Mouse (Mus musculus): ENCODE results near the gene Lamc2. TPM values are rescaled to one million over a fixed set of nuclear protein-coding genes. Genes with fewer than 3 reads are reported as not detected.
A peak's percentile ranks its signal among the peaks of the same experiment; 100 is the strongest.

Gene Lamc2
- polyA plus RNA-seq, 1 experiment from 2014 or later = 2.9 TPM

- Histone ChIP-seq H3K4me2 (ENCODE audit: low read length) (peak overlapping the region; percentile 14), H3K4me1 (ENCODE audit: control insufficient read depth, insufficient read depth, low read length) (peaks cover 10% of the 10 kb centered on the region), H3K9ac (ENCODE audit: low read depth, low read length) (no peak overlapping the region), H3K4me3 (ENCODE audit: low read depth, low read length) (no peak overlapping the region), H3K27ac (ENCODE audit: low read length) (peak overlapping the region; percentile 63), H3K36me3 (ENCODE audit: control insufficient read depth, insufficient read depth, low read length) (no peaks in the 10 kb centered on the region), H3K9me3 (replicated peaks; ENCODE audit: control insufficient read depth, low read length, poor library complexity, severe bottlenecking) (no peaks in the 10 kb centered on the region), H3K27me3 (ENCODE audit: control insufficient read depth, insufficient read depth, low read depth, low read length) (peaks cover 2% of the 10 kb centered on the region; the same call in 1 of the 2 replicates)
- peak; percentile 69 for ATAC-seq
- WGBS = 4% methylated on average over 4 of the region's 5 CpGs
Observed at GRCm38 (mm10) chr1:153191943-153192329, 5.7 kb upstream of the Lamc2 start.

- peaks cover 2% of the 10 kb centered on the region; the same call in 1 of the 2 replicates for H3K27me3 ChIP-seq (ENCODE audit: control insufficient read depth, insufficient read depth, low read depth, low read length)
- no peaks in the 10 kb centered on the region for H3K36me3 ChIP-seq (ENCODE audit: control insufficient read depth, insufficient read depth, low read length)
- no peak overlapping the region for H3K9ac ChIP-seq (ENCODE audit: low read depth, low read length)
- no peaks in the 10 kb centered on the region for H3K9me3 ChIP-seq (replicated peaks; ENCODE audit: control insufficient read depth, low read length, poor library complexity, severe bottlenecking)
- ATAC-seq = 0 out of 2 replicates have a peak, but pooled peaks have one; percentile 34
- H3K4me3 ChIP-seq (ENCODE audit: low read depth, low read length) = no peak overlapping the region
- H3K4me2 ChIP-seq (ENCODE audit: low read length) = peak overlapping the region; percentile 14
- 38% methylated on average over 15 of the region's 15 CpGs for WGBS
- peak overlapping the region; percentile 42; the same call in 1 of the 2 replicates for H3K27ac ChIP-seq (ENCODE audit: low read length)
- H3K4me1 ChIP-seq (ENCODE audit: control insufficient read depth, insufficient read depth, low read length) = peaks cover 10% of the 10 kb centered on the region
Observed at GRCm38 (mm10) chr1:153191237-153191942, 5.1 kb upstream of the Lamc2 start.

- H3K27me3 ChIP-seq (ENCODE audit: control insufficient read depth, insufficient read depth, low read depth, low read length) = peaks cover 8% of the 10 kb centered on the region
- no peak overlapping the region for H3K4me2 ChIP-seq (ENCODE audit: low read length)
- H3K4me3 ChIP-seq (ENCODE audit: low read depth, low read length) = no peak overlapping the region
- ATAC-seq = no peak
- H3K36me3 ChIP-seq (ENCODE audit: control insufficient read depth, insufficient read depth, low read length) = no peaks in the 10 kb centered on the region
- H3K9me3 ChIP-seq (replicated peaks; ENCODE audit: control insufficient read depth, low read length, poor library complexity, severe bottlenecking) = no peaks in the 10 kb centered on the region
- H3K4me1 ChIP-seq (ENCODE audit: control insufficient read depth, insufficient read depth, low read length) = peaks cover 16% of the 10 kb centered on the region
- H3K27ac ChIP-seq (ENCODE audit: low read length) = no peak overlapping the region
- no peak overlapping the region for H3K9ac ChIP-seq (ENCODE audit: low read depth, low read length)
- 82% methylated on average over 3 of the region's 3 CpGs for WGBS
Observed at GRCm38 (mm10) chr1:153188081-153188480, 1.8 kb upstream of the Lamc2 start.

GRCm38 (mm10) chr1:153180586-153181289, 5.5 kb downstream of the Lamc2 start:
- peaks cover 5% of the 10 kb centered on the region for H3K27me3 ChIP-seq (ENCODE audit: control insufficient read depth, insufficient read depth, low read depth, low read length)
- no peak overlapping the region for H3K27ac ChIP-seq (ENCODE audit: low read length)
- no peak overlapping the region for H3K4me3 ChIP-seq (ENCODE audit: low read depth, low read length)
- no peak overlapping the region for H3K9ac ChIP-seq (ENCODE audit: low read depth, low read length)
- H3K36me3 ChIP-seq (ENCODE audit: control insufficient read depth, insufficient read depth, low read length) = no peaks in the 10 kb centered on the region
- WGBS = 62% methylated on average over 9 of the region's 9 CpGs
- 0 out of 2 replicates have a peak, but pooled peaks cover 2% of the 10 kb centered on the region for H3K4me1 ChIP-seq (ENCODE audit: control insufficient read depth, insufficient read depth, low read length)
- ATAC-seq = no peak
- no peaks in the 10 kb centered on the region for H3K9me3 ChIP-seq (replicated peaks; ENCODE audit: control insufficient read depth, low read length, poor library complexity, severe bottlenecking)
- H3K4me2 ChIP-seq (ENCODE audit: low read length) = no peak overlapping the region

GRCm38 (mm10) chr1:153180160-153180559, 6.1 kb downstream of the Lamc2 start:
- Histone ChIP-seq H3K4me1 (ENCODE audit: control insufficient read depth, insufficient read depth, low read length) (no peaks in the 10 kb centered on the region), H3K9me3 (replicated peaks; ENCODE audit: control insufficient read depth, low read length, poor library complexity, severe bottlenecking) (no peaks in the 10 kb centered on the region), H3K4me3 (ENCODE audit: low read depth, low read length) (no peak overlapping the region), H3K36me3 (ENCODE audit: control insufficient read depth, insufficient read depth, low read length) (no peaks in the 10 kb centered on the region), H3K27ac (ENCODE audit: low read length) (no peak overlapping the region), H3K27me3 (ENCODE audit: control insufficient read depth, insufficient read depth, low read depth, low read length) (peaks cover 5% of the 10 kb centered on the region), H3K4me2 (ENCODE audit: low read length) (no peak overlapping the region), H3K9ac (ENCODE audit: low read depth, low read length) (no peak overlapping the region)
- ATAC-seq = no peak
- WGBS = 82% methylated on average over 4 of the region's 4 CpGs

- Histone ChIP-seq H3K4me2 (ENCODE audit: low read length) (no peak overlapping the region), H3K27me3 (ENCODE audit: control insufficient read depth, insufficient read depth, low read depth, low read length) (no peaks in the 10 kb centered on the region), H3K4me3 (ENCODE audit: low read depth, low read length) (no peak overlapping the region), H3K27ac (ENCODE audit: low read length) (no peak overlapping the region), H3K9me3 (replicated peaks; ENCODE audit: control insufficient read depth, low read length, poor library complexity, severe bottlenecking) (no peaks in the 10 kb centered on the region), H3K4me1 (ENCODE audit: control insufficient read depth, insufficient read depth, low read length) (no peaks in the 10 kb centered on the region), H3K9ac (ENCODE audit: low read depth, low read length) (no peak overlapping the region), H3K36me3 (ENCODE audit: control insufficient read depth, insufficient read depth, low read length) (no peaks in the 10 kb centered on the region)
- WGBS = 75% methylated on average over 12 of the region's 12 CpGs
- ATAC-seq = no peak
Observed at GRCm38 (mm10) chr1:153174801-153175200, 11.4 kb downstream of the Lamc2 start.

GRCm38 (mm10) chr1:153173276-153173675, 13.0 kb downstream of the Lamc2 start:
- Histone ChIP-seq H3K36me3 (ENCODE audit: control insufficient read depth, insufficient read depth, low read length) (no peaks in the 10 kb centered on the region), H3K4me3 (ENCODE audit: low read depth, low read length) (no peak overlapping the region), H3K9ac (ENCODE audit: low read depth, low read length) (no peak overlapping the region), H3K4me1 (ENCODE audit: control insufficient read depth, insufficient read depth, low read length) (no peaks in the 10 kb centered on the region), H3K27me3 (ENCODE audit: control insufficient read depth, insufficient read depth, low read depth, low read length) (no peaks in the 10 kb centered on the region), H3K4me2 (ENCODE audit: low read length) (no peak overlapping the region), H3K27ac (ENCODE audit: low read length) (no peak overlapping the region), H3K9me3 (replicated peaks; ENCODE audit: control insufficient read depth, low read length, poor library complexity, severe bottlenecking) (no peaks in the 10 kb centered on the region)
- ATAC-seq = no peak
- WGBS = 83% methylated on average over 3 of the region's 3 CpGs

- Histone ChIP-seq H3K4me2 (ENCODE audit: low read length) (no peak overlapping the region), H3K27me3 (ENCODE audit: control insufficient read depth, insufficient read depth, low read depth, low read length) (no peaks in the 10 kb centered on the region), H3K36me3 (ENCODE audit: control insufficient read depth, insufficient read depth, low read length) (no peaks in the 10 kb centered on the region), H3K4me3 (ENCODE audit: low read depth, low read length) (no peak overlapping the region), H3K4me1 (ENCODE audit: control insufficient read depth, insufficient read depth, low read length) (no peaks in the 10 kb centered on the region), H3K9ac (ENCODE audit: low read depth, low read length) (no peak overlapping the region), H3K27ac (ENCODE audit: low read length) (no peak overlapping the region), H3K9me3 (replicated peaks; ENCODE audit: control insufficient read depth, low read length, poor library complexity, severe bottlenecking) (no peaks in the 10 kb centered on the region)
- peak; percentile 62; the same call in 1 of the 2 replicates for ATAC-seq
- WGBS = 27% methylated on average over 9 of the region's 9 CpGs
Observed at GRCm38 (mm10) chr1:153172291-153172731, 13.9 kb downstream of the Lamc2 start.

GRCm38 (mm10) chr1:153171011-153171410, 15.2 kb downstream of the Lamc2 start:
- no peak overlapping the region for H3K4me2 ChIP-seq (ENCODE audit: low read length)
- no peak overlapping the region for H3K9ac ChIP-seq (ENCODE audit: low read depth, low read length)
- H3K27ac ChIP-seq (ENCODE audit: low read length) = no peak overlapping the region
- H3K4me3 ChIP-seq (ENCODE audit: low read depth, low read length) = no peak overlapping the region
- H3K36me3 ChIP-seq (ENCODE audit: control insufficient read depth, insufficient read depth, low read length) = no peaks in the 10 kb centered on the region
- no peaks in the 10 kb centered on the region for H3K4me1 ChIP-seq (ENCODE audit: control insufficient read depth, insufficient read depth, low read length)
- WGBS = 75% methylated on average over 10 of the region's 10 CpGs
- H3K27me3 ChIP-seq (ENCODE audit: control insufficient read depth, insufficient read depth, low read depth, low read length) = no peaks in the 10 kb centered on the region
- ATAC-seq = no peak
- H3K9me3 ChIP-seq (replicated peaks; ENCODE audit: control insufficient read depth, low read length, poor library complexity, severe bottlenecking) = no peaks in the 10 kb centered on the region

Measured in midbrain, embryonic 16.5 days (tissue).